Mouse (Mus musculus) adrenal gland, postnatal 10 days (tissue): ENCODE results near the gene Isg20l2. TPM values are rescaled to one million over a fixed set of nuclear protein-coding genes. Genes with fewer than 3 reads are reported as not detected.

Experiments used
- DNase-seq: peaks from one replicate; pipeline ENCODE4 v3.0.0; 2021; ENCODE audit warnings: mixed read lengths
- total RNA-seq, 2 experiments: library from RNA; stranded (reverse); gene quantifications; 2 replicates each; pipeline ENCODE4 v1.2.3; 2021

Gene Isg20l2
- total RNA-seq, 2 experiments from 2014 or later, result 22.9 to 24.3 TPM

DNA sequence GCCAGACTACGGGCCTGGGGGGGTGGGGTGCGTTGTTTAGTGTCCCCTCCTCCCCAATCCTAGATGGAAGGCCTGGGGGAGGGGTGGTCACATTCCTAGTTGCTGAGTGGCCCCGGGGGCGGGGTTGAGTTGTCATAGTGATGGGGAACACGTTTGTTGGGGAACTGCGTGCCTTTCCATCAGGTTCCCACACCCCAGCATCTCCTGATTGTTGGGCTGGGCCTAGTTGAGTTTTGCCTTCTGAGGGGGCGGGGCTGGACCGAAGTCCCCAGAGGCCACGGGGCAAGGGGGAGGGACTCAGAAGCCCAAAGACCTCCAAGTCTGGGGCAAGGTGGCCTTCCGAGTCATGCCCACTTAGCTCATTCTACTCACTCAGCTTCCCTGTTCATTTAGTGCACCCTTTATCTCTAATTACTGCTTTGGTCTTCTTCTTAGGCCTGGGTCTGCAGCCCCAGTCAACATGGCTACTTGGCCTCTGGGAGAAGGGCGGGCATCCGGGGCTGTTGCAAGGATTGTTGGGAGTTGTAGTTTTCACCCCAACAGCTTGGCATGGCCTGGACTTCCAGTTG is 19.5 kb upstream of the Isg20l2 start:
- DNase-seq, result peak; percentile 86

DNA sequence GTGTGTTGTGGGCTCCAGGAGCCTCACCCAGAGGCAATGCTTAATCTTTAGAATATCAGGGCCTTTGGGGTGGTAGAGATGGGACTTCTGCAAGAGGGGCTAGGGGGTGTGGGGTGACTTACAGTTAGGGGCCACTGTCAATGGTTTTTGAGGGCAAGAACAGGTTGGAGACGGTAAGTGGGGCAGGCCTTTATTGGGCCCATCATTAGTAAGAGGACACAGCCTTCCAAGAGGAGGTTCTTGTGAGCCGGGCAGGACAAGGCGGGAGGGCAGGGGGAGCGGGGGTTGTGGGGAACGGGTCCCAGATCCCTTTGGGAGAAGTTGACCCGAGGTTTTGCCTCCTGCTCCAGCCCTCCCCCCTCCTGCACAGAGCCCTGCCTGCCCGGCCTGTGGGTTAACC is 16.6 kb upstream of the Isg20l2 start:
- DNase-seq, result no peak

DNA sequence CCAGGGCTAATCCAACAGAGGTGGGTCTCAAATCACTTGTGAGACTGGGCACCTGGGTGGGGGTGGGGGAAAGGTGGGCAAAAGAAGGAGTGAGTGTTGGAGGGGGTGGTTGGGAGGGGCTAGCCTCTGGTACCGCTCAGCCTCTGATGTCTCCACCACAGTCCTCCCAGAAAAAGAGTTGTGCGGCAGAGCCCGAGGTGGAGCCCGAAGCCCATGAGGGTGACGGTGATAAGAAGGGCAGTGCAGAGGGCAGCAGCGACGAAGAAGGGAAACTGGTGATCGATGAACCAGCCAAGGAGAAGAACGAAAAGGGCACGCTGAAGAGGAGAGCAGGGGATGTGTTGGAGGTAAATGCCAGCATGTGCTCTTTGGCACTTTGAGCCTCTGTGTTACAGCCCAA is 16.2 kb upstream of the Isg20l2 start:
- no peak for DNase-seq

DNA sequence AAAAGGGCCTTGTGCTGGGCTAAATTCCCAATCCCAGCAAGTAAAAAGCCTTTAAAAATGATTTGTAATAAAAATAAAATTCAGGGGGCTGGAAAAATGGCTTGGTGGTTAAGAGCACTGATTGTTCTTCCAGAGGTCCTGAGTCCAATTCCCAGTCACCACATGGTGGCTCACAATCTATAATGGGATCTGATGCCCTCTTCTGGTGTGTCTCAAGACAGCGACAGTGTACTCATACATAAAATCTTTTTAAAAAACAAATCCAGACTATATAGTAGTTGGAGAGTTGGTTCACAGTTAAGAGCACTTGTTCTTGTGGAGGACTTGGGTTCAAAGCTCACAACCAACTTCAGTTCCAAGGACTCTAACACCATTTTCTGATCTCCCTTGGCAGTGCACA is 13.1 kb upstream of the Isg20l2 start:
- no peak for DNase-seq

DNA sequence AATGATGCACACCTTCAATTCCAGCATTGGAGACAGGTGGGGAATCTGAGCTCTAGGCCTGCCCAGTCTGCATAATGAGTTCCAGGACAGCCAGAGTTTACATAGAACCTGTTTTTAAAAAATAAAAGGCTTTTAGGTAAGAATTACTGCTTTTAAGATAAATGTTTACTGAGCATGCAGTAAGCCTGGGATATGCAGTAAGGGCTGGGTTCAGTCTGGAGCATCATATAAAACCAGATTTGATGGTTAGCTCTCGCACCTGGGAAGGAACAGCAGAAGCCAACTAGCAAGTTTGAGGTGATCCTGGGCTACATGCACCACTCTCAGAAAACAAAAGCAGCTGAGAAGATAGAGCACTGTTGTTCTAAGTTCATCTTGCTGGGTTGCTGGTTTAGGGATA is 11.6 kb upstream of the Isg20l2 start:
- DNase-seq, result no peak

DNA sequence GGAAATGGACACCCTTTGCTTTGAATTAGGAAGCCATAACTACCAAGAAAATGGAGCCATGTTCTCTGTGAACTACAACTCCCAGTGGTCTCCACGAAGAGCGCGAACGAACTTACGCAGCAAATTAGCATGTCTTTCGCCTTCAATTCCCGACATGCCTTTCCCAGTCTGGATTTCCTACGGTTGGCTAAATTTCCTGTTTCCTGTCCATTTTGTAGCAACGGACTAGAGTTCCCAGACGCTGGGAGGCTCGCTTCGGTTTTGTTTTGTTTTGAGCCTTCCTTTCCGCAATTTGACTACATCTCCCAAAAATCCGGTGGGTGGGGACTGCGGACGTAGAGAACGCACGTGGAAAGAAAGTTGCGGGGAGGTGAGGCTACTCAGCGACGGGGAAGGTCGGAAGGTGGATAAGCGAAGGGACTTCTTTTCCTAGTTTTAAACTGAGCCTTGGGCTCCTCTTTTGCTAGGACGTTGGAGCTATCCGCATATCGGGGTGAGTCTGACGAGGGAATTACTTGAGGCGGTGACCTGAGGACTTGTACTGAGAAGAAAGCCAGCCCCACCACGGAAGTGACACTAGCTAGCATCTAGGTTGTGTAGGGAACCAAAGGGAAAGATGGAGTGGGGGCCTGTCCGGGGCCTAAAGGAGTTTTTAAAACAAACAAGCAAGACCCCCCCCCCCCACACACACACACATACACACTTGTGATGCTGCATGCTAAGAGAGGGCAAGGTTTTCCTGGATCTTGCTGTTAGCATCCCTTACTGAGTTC is 10.6 kb upstream of the Isg20l2 start, which contains the start of gene Mrpl24:
Gene Mrpl24 (plus strand): TSS at position 171 of the 773 bp plus-strand sequence.
- peak; percentile 80 for DNase-seq

DNA sequence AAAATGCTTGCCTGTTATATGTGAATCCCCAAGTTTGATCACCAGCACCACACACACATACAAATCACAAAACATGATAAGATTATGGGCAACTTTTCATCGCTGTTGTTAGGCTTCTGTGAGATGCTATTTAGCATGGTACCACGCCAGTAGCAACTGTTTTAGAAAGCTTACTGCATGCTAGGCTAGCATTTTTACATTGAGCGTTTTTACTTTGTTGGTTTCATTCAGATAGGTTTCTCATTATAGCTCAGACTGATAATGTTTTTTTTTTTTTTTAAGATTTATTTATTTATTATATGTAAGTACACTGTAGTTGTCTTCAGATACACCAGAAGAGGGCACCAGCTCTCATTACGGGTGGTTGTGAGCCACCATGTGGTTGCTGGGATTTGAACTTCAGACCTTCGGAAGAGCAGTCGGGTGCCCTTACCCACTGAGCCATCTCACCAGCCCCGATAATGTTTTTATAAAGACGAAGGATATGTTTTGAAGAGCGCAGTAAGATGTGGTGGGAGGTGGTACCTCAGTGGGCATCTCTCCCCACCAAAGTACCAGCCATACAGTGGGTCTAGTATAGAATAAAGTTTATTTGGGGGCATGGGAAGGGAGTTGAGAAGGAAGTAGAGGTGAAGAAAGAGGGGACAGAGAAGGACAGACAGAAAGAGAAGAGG is 9.7 kb upstream of the Isg20l2 start:
- no peak for DNase-seq

DNA sequence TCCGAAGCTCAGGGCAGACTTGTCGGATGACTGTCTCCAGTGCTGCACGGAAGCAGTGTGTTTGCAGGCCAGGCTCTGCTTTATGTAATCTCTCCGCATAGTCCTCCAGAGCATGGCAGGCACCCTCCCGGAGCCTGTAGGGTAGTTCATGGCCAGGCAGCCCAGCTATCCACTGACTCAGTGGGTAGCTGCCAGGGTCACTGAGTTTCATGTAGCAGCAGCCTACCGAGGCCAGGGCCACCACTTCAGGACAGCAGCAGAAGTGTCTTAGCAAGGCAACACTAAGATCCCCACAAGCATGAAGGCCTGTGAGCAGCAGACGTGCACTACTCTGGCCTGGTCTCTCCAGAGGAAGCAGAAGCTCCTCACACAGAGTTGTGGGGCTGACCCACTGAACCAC is 5.1 kb upstream of the Isg20l2 start:
- DNase-seq, result peak; percentile 52

DNA sequence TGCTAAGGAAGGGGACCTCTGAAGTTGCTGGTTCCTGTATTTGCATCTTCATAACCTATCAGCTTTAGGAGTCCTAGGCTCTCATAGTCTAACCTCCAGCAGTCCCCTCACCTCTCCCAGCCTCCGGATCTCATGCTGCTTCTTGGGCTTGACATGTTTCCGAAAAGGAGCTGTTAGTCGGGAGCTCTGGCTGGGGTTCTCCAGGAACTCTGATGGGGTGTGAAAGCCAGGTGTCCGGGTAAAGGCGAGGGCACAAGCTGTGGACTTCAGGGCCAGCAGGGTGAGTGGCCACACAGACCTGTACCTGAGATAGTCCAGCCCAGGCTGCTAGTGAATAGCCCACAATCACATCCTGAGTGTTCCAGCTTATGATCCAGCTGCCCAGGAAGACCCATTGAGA is 2.7 kb upstream of the Isg20l2 start:
- no peak for DNase-seq

DNA sequence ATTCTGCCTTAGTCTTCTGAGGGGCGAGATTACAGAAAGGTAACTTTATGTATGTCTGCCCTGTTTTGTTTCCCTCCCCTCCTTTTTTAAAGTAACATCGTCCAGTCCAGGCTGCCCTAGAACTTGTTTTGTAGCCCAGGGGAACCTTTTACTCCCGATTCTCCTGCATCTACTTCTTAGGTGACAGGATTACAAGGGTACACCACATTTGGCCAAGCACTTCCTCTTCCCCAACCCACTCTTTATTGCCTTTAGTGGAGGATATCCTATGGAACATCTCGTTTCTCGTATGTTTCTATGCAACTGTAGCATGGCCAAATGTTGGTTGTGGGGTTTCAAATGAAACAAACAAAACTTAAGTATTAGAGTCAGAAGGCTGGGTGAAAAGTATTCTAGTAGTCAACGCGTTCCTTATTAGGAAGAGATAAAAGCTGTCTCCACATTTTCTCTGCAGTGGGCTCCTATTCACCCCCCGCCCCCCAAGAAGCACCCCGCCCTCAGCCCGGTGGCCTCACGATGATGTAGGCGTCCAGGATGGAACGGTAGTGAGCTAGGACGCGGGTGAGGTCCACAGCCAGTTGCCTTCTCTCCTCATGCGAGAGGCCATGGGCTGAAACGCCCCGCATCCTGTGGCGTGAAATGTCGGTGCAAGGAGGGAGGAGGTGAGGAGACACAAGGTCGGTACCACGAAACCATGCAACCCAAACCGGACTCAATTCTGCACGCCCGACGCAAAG is 605 bp upstream of the Isg20l2 start:
- DNase-seq, result no peak

DNA sequence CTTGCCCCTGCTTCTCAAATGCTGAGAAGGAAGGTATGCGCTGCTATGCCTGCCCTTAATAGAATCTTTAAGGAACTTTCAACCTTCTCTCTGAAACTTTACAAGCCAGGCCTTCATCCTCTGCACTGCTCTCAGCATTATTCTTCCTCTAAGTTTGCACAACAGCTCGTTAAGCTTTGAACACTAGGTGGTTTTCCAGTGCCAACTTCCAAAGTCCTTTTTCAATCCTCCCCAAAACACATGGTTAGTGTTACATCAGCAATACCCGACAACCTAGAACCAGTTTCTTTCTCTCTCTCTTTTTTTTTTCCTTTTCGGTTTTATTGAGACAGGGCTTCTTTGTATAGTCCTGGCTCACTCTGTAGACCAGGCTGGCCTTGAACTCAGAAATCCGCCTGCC is 3.9 kb downstream of the Isg20l2 start:
- no peak for DNase-seq

DNA sequence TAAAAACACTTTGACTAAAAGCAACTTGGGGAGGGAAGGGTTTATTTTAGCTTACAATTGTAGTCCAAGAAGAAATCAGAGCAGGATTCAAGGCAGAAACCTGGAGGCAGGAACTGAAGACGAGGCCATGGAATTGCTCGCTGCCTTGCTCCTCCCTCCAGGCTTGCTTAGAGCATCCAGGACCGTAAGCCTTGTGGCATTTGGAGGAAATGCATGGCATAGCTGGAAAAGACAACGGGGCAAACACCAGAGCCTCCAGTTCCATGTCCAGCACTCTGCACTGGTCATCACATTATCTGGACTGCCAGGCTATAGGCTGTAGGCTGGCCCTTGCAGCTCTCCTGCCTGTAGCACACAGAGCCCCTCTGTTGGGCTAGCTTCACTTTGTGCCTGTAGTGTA is 4.4 kb downstream of the Isg20l2 start:
- DNase-seq, result no peak

DNA sequence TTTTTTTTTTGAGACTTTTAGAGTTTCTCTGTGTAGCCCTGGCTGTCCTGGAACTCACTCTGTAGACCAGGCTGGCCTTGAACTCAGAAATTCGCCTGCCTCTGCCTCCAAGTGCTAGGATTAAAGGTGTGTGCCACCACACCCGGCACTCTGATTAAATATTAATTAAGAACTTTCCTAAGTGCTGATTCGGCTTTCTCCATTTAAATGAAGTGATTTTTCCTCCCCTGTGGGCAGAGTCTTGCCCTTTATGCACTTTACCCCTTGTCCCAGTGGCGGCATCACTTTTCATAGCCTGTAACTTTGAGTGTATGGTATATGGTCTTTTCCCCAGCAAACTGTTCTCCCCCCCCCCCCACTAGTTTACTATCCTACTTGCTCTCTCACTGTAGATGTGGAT is 5.1 kb downstream of the Isg20l2 start:
- DNase-seq, result no peak

DNA sequence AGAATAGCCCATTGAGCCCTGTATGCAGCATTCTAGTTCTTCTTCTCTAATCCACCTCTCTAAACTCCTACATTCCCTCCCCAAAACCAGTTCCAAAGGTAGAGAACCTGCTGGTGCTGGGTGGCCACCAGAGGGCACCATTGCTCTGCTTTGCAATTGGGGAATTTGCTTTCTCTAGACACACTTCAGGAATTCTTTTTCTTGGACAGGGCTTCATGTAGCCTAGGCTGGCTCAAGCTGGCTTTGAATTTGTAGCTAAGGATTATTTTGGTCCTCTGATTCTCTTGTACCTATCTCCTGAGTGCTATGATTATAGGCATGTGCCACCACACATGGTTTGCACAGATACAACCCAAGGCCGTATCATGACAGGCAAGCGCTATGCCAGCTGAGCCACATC is 5.7 kb downstream of the Isg20l2 start:
- DNase-seq, result peak; percentile 92

DNA sequence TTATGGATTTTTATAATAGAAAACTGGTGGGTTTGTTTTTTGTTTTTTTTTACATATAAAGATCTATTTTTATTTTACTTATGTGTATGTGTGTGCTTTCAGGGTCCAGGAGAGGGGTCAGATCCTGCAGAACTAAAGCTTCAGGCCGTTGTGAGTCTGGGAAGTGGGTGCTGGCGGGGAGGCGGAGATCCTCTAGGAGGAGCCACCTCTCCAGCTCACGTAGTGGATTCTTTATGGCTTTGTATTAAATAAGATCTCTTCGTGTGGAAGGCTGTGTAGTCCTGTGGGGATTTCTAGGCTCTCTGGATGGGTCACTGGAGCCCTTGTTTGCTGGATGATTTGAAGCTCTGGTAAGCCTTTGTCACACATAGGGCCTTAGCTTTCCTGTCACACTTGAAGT is 10.5 kb downstream of the Isg20l2 start:
- DNase-seq, result no peak

DNA sequence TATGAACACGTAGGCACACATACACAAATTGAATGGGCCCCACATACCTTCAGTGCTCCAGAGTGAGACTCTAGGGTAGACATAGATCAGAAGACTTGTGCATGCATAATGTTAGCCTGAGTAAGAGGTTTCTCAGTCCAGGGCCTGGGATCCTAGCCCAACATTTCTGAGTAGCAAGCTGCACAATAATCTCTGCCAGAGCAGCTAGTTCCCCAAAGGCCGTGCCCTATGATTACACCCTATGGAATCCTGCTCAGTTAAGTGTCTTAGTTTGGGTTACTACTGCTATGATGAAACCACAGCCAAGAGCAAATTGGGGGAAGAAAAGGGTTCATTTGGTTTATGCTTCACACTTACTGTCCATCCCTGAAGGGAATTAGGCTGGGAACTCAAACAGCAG is 12.4 kb downstream of the Isg20l2 start:
- DNase-seq, result no peak

DNA sequence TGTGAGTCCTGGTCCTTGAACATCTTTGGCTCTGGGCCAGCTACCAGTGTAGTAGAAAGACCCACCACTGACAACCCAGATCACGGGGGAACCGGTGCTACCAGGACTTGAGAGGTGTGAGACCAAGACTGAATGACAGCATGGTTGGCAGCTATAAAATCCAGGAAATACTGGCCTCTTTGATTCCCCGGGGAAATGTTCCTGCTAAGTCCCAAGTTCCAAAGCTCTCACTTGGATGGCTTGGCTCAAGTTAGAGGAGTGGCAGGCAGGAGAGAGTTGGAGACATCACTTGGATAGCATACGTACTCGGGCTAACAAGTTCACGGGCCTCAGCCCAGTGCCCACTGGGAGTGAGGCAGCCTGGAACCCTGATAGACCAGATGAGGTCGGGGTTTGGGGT is 13.5 kb downstream of the Isg20l2 start:
- no peak for DNase-seq

DNA sequence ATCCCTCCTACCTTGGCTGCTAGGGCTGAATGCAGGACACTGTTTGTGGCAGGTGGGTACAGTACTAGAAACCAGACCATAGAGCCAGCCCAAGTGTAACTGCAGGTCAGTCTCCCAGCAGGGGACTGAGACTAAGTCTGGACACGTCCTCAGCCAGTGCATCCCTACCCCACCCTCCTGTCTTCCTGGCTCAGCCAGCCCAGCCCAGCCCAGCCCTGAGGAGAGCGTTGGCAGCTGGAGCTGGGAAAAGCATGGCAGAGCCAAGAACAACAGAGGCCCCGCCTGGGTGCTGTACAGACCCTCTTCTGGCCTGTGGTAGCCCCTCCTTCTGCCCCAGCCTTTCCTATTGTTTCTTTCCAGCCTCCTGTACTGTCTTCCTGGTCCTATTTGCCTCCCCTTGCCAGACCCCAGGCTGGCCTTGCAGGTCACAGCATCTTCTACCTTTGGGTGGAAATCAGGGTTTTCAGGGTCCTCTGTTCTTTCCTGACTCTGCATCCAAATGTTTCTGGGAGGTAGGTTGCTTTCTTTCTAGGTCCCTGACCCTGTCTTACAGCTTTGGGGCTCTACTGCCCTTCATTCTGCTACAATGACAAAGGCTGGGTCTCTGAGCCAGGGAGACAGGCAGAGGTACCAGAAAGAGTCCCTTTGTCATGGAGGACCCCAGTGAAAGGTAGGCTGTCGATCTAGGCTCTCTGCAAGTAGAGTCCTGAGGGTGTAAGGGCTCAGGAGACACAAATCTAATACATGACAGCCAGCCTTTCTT is 14.9 kb downstream of the Isg20l2 start:
- DNase-seq, result no peak

DNA sequence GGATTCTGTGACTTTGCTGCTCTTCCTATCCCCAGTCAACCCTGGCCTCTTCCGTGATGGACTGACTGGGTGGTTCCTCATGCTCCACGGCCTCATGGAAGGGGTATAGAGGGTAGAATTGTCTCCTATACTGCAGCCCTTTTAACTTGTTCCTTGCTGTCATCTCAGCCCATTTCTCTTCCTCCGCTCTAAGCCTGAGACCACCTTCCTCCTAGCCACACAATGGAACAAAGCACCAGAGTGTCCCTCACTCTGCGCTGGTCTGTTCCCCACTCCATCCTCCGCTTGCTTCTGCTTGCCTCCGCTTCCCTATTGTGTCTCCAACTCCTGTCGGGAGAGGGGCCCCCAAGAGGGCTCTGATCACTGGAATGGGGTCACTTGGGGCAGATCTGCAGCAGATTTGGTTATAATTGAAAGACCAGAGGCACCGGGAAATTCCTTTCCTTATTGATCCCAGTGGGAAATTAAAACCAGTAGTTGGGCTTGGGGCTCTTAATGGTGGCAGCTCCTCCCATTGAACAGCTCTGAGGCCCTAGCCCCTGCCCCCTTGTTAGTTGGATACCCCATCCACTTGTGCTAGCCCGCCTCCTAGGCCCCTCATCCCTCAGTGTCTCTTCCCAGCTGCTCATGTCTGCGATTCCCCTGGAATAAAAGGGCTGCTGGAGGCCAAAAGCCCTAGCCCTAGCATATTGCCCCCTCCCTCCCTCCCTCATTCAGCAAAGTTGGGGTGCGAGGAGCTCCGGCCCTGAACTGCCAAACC is 15.8 kb downstream of the Isg20l2 start:
- no peak for DNase-seq

DNA sequence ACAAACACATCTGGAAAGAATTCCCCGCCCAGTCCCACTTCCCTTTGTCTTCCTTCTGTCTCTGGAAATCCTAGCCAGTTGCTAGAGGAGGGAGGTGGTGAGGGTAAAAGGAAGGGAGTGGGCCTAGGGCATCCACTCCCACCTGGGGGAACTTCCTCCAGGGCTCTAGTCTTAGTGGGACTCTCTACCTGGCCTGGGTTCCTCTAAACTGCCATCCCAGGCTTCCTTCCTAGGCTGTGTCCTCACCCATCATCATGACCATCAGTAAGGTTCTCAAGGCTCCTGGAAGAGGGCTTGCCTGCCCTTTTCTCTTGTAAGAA is 16.4 kb downstream of the Isg20l2 start:
- no peak for DNase-seq

DNA sequence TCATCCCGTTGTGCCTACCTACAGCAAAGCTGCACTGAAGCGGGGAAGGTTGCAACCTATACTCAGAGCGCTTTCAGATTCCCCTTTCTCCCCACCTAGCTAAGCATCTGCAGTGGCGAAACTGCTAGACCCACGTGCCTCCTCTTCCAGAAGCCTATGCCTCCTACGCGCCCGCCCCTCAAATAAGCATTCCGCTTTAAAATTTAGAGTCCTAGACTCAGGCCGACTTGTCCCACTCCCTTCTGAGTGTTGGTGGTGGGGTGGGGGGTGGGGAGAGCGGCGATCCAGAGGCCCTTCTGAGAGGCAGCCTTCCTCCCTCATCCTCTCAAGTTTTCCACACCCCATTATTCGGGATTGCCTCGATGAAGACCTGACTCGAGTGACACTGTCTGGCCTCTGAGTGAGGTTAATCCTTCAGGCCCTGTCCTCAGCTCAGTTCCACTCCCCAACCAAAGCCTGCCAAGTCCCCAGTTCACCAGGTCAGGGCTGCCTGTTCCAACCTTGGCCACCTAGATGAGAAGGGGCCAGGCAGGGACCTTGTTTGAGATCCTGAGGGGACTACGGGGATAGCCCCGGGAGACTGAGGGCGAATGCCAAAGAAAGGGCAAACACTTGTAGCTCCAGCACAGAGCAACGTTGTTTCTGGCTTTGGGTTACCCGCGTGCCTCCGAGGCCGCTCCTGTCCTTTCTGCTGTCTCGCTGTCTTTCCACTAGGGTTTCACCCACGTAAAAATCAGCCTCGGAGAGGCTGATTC is 17.1 kb downstream of the Isg20l2 start:
- DNase-seq, result peak; percentile 18
